Mouse (Mus musculus) layer of hippocampus, adult 18-20 months (tissue): ENCODE measurements around the gene B3gnt2. TPM values are rescaled to one million over a fixed set of nuclear protein-coding genes. Genes with fewer than 3 reads are reported as not detected.

Source experiments
- DNase-seq, 2 experiments: peaks; one replicate each; pipeline ENCODE4 v3.0.0; 2022; ENCODE audit warnings: low spot score in 2 of 2
- long read RNA-seq: library from polyadenylated mRNA; stranded (forward); transcript quantifications from one replicate; pipeline ENCODE4 v2.0.0, GENCODE M21; 2021
- total RNA-seq, 2 experiments: library from RNA; stranded (reverse); gene quantifications; 2 replicates each; pipeline ENCODE4 v1.2.3; 2021

Gene B3gnt2
- total RNA-seq: 10 to 100 TPM; 12.9 to 14.7 TPM
- long read RNA-seq, transcript B3gnt2-202 (2 exons, 3,057 nt): major isoform, 52 of 52 reads
- long read RNA-seq, partial matches to known transcripts: 0 of 52 reads
- long read RNA-seq, other reads (novel, unspliced or antisense): 0 of 52 reads

GRCm38 (mm10) chr11:22860335-22861227 lies at the start of gene B3gnt2:
B3gnt2 (minus strand) TSS chr11:22860961.
- DNase-seq: no peak

GRCm38 (mm10) chr11:22906453-22906865 lies 45.7 kb upstream of the B3gnt2 start:
- no peak for DNase-seq

GRCm38 (mm10) chr11:22902923-22903322 lies 42.2 kb upstream of the B3gnt2 start:
- no peak for DNase-seq

- no peak for DNase-seq
Measured at GRCm38 (mm10) chr11:22900041-22900440, 39.3 kb upstream of the B3gnt2 start.

- DNase-seq: no peak
Measured at GRCm38 (mm10) chr11:22897642-22898041, 36.9 kb upstream of the B3gnt2 start.

GRCm38 (mm10) chr11:22897127-22897526 lies 36.4 kb upstream of the B3gnt2 start:
- DNase-seq: no peak

GRCm38 (mm10) chr11:22893075-22893474 lies 32.3 kb upstream of the B3gnt2 start:
- DNase-seq: no peak

- DNase-seq: no peak
Measured at GRCm38 (mm10) chr11:22892466-22892865, 31.7 kb upstream of the B3gnt2 start.

- no peak for DNase-seq
Measured at GRCm38 (mm10) chr11:22891876-22892275, 31.1 kb upstream of the B3gnt2 start.

- DNase-seq: no peak
Measured at GRCm38 (mm10) chr11:22891242-22891641, 30.5 kb upstream of the B3gnt2 start.

- peak; percentile 22 to 53 for DNase-seq
Measured at GRCm38 (mm10) chr11:22889224-22889623, 28.5 kb upstream of the B3gnt2 start.

GRCm38 (mm10) chr11:22886991-22887390 lies 26.2 kb upstream of the B3gnt2 start:
- DNase-seq: no peak

GRCm38 (mm10) chr11:22885350-22885749 lies 24.6 kb upstream of the B3gnt2 start:
- no peak for DNase-seq

- no peak for DNase-seq
Measured at GRCm38 (mm10) chr11:22883676-22884075, 22.9 kb upstream of the B3gnt2 start.

GRCm38 (mm10) chr11:22882926-22883325 lies 22.2 kb upstream of the B3gnt2 start:
- no peak for DNase-seq

GRCm38 (mm10) chr11:22880383-22881172 lies 19.8 kb upstream of the B3gnt2 start:
- no peak for DNase-seq

- DNase-seq: no peak
Measured at GRCm38 (mm10) chr11:22879645-22880044, 18.9 kb upstream of the B3gnt2 start.

- no peak for DNase-seq
Measured at GRCm38 (mm10) chr11:22876680-22877330, 16.0 kb upstream of the B3gnt2 start.

- peak in 1 of 2 experiments; percentile 34 for DNase-seq
Measured at GRCm38 (mm10) chr11:22875279-22875678, 14.5 kb upstream of the B3gnt2 start.

GRCm38 (mm10) chr11:22874747-22875146 lies 14.0 kb upstream of the B3gnt2 start:
- no peak for DNase-seq

GRCm38 (mm10) chr11:22873383-22873782 lies 12.6 kb upstream of the B3gnt2 start:
- DNase-seq: no peak
